Mouse (Mus musculus): ENCODE data around the gene Cwc22. TPM values are rescaled to one million over a fixed set of nuclear protein-coding genes. Genes with fewer than 3 reads are reported as not detected.
A peak's percentile ranks its signal among the peaks of the same experiment; 100 is the strongest.

The Cwc22 gene
- 13.7 and 19.3 TPM in 2 replicates for polyA plus RNA-seq (2015; fragmentation: Nextera tagmentation; extraction: Ambion mirVana)

DNA sequence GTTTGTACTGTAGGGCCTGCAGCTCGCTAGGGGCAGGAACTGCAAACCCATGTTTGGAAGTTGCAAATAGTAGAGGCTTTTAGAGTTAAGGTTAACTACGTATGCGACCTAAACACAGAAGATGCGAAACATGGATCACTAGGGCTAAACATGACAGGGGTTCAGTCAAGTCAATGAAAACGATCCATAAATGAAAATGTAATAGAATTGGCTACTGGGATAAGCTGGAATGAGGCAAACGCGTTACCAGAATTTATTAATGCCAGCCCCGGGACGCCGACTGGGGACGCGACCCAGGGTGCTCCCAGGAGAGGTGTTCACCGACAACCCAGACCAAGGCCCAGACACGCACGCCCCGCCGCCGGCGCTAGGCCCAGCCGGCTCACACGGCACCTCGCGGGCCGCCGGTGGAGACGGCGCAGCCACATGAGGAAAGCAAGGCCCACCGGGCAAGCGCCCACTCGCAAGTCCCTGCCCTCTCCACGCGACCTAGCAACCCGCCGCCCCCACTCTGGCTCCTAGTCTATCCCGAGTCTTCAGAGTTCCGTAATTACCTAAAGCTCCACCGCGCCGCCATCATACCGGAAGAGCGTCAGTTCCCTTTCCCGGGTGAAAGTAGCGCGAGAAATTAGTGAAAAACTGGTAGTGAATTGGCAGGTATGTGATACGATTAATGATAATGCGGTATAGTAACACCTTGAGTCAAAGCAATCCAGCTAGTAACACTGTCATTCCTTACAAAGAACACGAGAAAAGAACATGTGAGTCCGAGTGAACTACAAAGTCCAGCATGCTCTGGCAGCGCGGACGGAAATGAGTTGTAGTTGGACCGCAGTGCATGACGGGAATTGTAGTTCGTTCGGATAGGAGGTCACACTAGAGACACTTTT is at the start of gene Cwc22:
Gene Cwc22 (minus strand): TSS at position 780 of the 890 bp plus-strand sequence.
- no peaks in the 10 kb centered on the region for H3K27me3 ChIP-seq
- no peaks in the 10 kb centered on the region for H3K9me3 ChIP-seq (replicated peaks)
- under 1% methylated on average over 55 of the region's 55 CpGs for WGBS
- H3K36me3 ChIP-seq: no peaks in the 10 kb centered on the region
- H3K4me2 ChIP-seq: peak within 1 kb of the TSS; percentile 83
- H3K4me1 ChIP-seq (replicated peaks): peaks cover 12% of the 10 kb centered on the region
- H3K4me3 ChIP-seq: peak within 1 kb of the TSS; percentile 87
- H3K9ac ChIP-seq: peak within 1 kb of the TSS; percentile 86
- peak; percentile 88 for ATAC-seq (replicated peaks; ENCODE audit: insufficient number of reproducible peaks, insufficient read depth, low FRiP score, low read depth)
- H3K27ac ChIP-seq: peak within 1 kb of the TSS; percentile 73

DNA sequence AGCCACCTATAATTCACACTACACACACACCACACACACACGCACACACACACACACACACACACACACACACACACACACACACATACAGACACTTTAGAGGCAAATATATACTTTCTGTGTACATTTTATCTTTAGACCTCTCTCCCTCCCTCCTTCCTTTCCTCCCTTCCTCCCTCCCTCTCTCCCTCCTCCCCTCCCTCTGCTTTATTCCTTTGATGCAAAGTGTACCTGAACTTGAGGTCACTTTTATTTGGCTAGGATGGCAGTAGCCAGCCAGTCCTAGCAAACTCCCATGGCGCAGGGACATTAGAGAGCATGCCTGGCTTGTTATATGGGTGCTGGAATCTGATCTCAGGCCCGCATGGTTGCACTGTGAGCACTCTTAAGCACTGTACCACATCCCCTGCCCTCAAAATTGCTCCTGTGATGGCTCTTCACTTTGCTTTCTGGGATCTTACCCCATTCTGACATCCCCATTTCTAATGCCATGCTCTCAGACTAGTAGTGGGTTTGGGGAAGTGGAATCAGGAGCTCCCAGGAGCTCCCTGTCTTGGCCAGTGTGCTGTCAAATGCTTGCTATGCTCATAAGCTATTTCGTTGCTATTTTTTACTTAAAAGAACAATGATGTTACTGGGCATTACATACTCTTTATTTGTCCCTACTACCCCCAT is 47.7 kb upstream of the Cwc22 start:
- Histone ChIP-seq H3K9ac (no peak overlapping the region), H3K27me3 (no peaks in the 10 kb centered on the region), H3K4me2 (no peak overlapping the region), H3K9me3 (replicated peaks) (no peaks in the 10 kb centered on the region), H3K36me3 (no peaks in the 10 kb centered on the region), H3K4me3 (no peak overlapping the region), H3K4me1 (replicated peaks) (no peaks in the 10 kb centered on the region), H3K27ac (no peak overlapping the region)
- no peak for ATAC-seq (replicated peaks; ENCODE audit: insufficient number of reproducible peaks, insufficient read depth, low FRiP score, low read depth)
- 65% methylated on average over 4 of the region's 4 CpGs for WGBS

DNA sequence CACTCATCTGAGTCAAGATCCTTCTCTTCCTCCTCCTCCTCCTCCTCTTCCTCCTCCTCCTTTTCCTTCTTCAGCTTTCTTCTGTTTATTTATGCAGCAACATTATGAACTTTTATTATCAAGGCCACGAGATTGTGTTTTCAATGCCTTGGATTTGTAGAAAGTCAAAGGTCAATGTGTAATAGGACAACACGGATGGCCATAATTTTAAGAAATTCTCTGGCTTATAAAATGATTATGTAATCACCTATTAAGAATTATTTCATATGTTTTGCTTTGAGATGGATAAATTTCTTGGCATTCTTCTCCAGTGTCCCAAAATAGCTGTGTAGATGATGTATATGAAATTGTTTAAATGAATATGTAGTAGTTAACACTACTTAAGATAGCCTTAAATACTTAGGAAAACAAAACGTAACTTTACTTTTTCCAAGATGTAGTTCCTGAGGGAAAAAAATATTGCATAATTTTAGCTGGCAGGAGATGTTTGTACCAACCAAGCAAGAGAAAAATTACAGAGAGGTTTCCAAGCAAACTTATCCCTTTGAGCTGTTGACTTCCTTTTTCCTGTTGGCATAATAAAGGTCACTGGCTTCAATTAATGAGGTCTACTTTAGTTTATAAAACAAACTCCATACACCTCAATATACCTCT is 46.9 kb upstream of the Cwc22 start:
- Histone ChIP-seq H3K4me2 (no peak overlapping the region), H3K4me1 (replicated peaks) (no peaks in the 10 kb centered on the region), H3K4me3 (no peak overlapping the region), H3K27ac (no peak overlapping the region), H3K9ac (no peak overlapping the region), H3K36me3 (no peaks in the 10 kb centered on the region), H3K9me3 (replicated peaks) (no peaks in the 10 kb centered on the region), H3K27me3 (no peaks in the 10 kb centered on the region)
- ATAC-seq (replicated peaks; ENCODE audit: insufficient number of reproducible peaks, insufficient read depth, low FRiP score, low read depth): no peak
- 60% methylated on average over 3 of the region's 3 CpGs for WGBS

DNA sequence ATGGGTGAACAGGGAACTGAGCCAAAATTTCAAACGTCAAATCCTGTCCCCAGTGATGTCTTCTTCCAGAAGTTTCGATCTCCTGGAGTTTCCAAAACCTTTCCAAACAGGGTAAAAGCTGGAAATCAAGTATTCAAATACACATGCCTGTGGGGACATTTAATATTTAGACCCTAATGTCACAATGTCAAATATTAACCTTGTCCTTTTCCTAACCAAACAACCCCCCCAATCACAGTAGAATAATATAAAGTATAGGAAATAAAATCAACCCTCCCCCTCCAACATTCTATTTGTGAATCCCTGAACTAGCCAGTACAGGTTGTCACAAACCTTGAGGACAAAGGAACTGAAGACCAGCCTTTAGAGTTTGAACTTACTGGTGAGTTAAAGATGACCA is 44.6 kb upstream of the Cwc22 start:
- Histone ChIP-seq H3K27me3 (no peaks in the 10 kb centered on the region), H3K9ac (no peak overlapping the region), H3K4me3 (no peak overlapping the region), H3K4me1 (replicated peaks) (no peaks in the 10 kb centered on the region), H3K27ac (no peak overlapping the region), H3K36me3 (no peaks in the 10 kb centered on the region), H3K9me3 (replicated peaks) (no peaks in the 10 kb centered on the region), H3K4me2 (no peak overlapping the region)
- ATAC-seq (replicated peaks; ENCODE audit: insufficient number of reproducible peaks, insufficient read depth, low FRiP score, low read depth): no peak
- 38% methylated on average over 2 of the region's 2 CpGs for WGBS

DNA sequence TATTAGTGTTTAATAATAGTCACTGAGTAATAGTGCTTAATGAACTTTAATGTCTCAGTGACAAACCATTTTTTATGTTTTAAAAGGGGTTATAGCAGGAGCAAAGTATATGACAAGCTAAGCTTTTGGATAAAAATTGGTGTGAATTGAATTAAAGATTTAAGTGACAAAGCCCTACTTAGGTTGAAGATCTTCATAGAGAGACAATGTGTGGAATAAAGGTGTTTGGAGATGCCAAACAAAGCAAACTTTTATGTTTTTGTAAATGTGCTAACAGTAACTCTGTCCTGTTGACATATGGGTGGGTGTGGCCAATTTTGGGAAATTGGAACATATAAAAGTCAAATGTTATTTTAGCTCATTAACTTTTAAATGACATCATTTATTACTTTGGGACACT is 43.9 kb upstream of the Cwc22 start:
- no peak overlapping the region for H3K4me2 ChIP-seq
- no peaks in the 10 kb centered on the region for H3K9me3 ChIP-seq (replicated peaks)
- no peak for ATAC-seq (replicated peaks; ENCODE audit: insufficient number of reproducible peaks, insufficient read depth, low FRiP score, low read depth)
- H3K27me3 ChIP-seq: no peaks in the 10 kb centered on the region
- no peak overlapping the region for H3K27ac ChIP-seq
- H3K4me3 ChIP-seq: no peak overlapping the region
- no peaks in the 10 kb centered on the region for H3K36me3 ChIP-seq
- H3K9ac ChIP-seq: no peak overlapping the region
- H3K4me1 ChIP-seq (replicated peaks): no peaks in the 10 kb centered on the region

DNA sequence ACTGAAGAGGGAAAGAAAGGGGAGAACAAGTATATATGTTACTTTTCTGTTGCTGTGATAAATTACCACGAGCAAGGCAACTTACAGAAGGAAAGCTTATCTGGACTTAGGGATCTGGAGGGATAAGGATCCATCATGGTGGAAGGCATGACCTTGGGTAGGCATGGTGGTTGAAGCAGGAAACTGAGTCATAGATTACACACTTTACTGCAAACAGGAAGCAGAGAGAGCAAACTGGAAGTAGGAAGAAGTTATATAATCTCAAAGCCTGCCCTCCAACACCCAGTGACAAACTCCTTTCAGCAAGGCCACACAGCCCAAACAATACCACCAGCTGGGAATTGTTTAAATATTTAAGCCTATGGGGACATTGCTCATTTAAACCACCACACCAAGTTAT is 43.2 kb upstream of the Cwc22 start:
- H3K9ac ChIP-seq: no peak overlapping the region
- no peak overlapping the region for H3K4me2 ChIP-seq
- H3K9me3 ChIP-seq (replicated peaks): no peaks in the 10 kb centered on the region
- no peak overlapping the region for H3K27ac ChIP-seq
- no peaks in the 10 kb centered on the region for H3K36me3 ChIP-seq
- WGBS: 69% methylated on average over 1 of the region's 1 CpGs
- no peak for ATAC-seq (replicated peaks; ENCODE audit: insufficient number of reproducible peaks, insufficient read depth, low FRiP score, low read depth)
- no peaks in the 10 kb centered on the region for H3K27me3 ChIP-seq
- H3K4me1 ChIP-seq (replicated peaks): no peaks in the 10 kb centered on the region
- H3K4me3 ChIP-seq: no peak overlapping the region

DNA sequence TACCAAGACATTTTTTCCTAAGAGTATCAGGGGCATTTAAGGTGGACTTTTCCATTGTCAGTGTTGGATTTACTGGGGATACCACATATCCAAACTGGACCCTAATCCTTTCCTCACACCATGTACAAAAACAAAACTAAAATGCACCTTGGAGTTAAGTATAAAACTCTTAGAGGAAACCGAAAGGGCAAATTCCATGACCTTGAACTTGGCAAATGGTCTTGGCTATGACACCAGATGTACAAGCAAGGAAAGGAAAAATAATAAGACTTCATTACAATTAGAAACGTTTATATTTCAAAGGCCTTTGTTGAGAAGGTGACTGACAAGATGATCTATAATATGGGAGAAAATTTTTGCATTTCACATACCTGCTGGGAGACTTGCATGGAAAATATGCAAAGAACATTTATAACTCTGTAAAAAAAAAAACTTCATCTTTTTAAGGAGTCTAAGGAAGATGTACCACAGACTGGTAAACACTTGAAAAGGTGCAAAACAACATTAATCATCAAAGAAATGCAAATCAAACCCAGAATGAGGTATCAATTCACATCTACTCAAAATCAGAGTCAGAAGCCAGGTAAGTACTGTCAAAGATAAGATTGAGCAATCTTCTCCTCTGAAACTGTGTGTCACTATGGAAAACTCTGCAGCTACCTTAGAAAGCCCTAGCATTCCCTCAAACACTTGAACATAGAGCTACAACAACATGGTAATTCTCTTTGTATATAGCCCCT is 40.0 kb upstream of the Cwc22 start:
- 57% methylated on average over 2 of the region's 2 CpGs for WGBS
- H3K4me1 ChIP-seq (replicated peaks): no peaks in the 10 kb centered on the region

DNA sequence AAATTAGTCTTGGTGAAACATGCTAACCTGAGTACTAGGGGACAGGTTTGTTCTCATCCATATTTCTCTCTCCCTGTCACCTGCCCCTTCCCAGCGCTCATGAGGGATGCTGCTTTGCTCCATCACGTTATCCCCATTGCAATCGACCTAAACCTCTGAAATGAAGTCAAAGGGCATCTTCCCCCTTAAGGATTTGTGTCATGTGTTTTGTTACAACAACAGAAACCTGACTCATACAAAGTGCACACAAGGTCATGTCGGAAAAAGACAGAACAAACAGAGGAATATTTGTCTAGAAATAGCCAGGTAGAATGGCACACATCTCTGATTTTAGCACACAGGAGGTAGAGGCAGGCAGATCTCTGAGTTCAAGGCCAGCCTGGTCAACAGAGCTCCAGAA is 38.0 kb upstream of the Cwc22 start:
- H3K36me3 ChIP-seq: no peaks in the 10 kb centered on the region
- H3K4me3 ChIP-seq: no peak overlapping the region
- ATAC-seq (replicated peaks; ENCODE audit: insufficient number of reproducible peaks, insufficient read depth, low FRiP score, low read depth): no peak
- H3K27ac ChIP-seq: no peak overlapping the region
- H3K9ac ChIP-seq: no peak overlapping the region
- H3K27me3 ChIP-seq: no peaks in the 10 kb centered on the region
- 0 out of 2 replicates have a peak, but pooled peaks cover 4% of the 10 kb centered on the region for H3K9me3 ChIP-seq (replicated peaks)
- H3K4me2 ChIP-seq: no peak overlapping the region
- WGBS: 72% methylated on average over 4 of the region's 4 CpGs
- no peaks in the 10 kb centered on the region for H3K4me1 ChIP-seq (replicated peaks)

More for the DNA sequence above, 40.0 kb upstream of the Cwc22 start:
- no peak overlapping the region for H3K9ac ChIP-seq
- no peak overlapping the region for H3K4me3 ChIP-seq
- no peaks in the 10 kb centered on the region for H3K36me3 ChIP-seq
- H3K4me2 ChIP-seq: no peak overlapping the region
- H3K27ac ChIP-seq: no peak overlapping the region
- no peaks in the 10 kb centered on the region for H3K9me3 ChIP-seq (replicated peaks)
- ATAC-seq (replicated peaks; ENCODE audit: insufficient number of reproducible peaks, insufficient read depth, low FRiP score, low read depth): no peak
- H3K27me3 ChIP-seq: no peaks in the 10 kb centered on the region

DNA sequence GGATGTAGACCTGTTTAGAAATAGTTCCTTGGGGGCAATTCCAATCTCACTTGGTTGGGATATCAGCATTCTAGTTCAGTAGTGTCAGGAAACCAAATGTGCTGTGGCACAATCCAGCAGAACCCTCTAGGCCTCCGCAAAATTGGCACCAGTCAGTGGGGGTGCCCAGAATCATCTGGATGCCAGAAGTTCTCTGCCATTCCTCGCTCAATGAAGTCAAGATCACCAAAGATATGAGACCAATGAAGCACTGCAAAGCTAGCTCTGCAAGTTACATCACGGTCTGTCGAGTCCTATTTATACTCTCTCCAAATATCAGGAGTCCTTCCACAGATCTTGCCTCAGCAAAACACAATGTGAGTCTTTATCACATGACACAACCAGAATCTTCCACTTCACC is 35.7 kb upstream of the Cwc22 start:
- H3K4me2 ChIP-seq: no peak overlapping the region
- H3K9ac ChIP-seq: no peak overlapping the region
- H3K36me3 ChIP-seq: no peaks in the 10 kb centered on the region
- 0 out of 2 replicates have a peak, but pooled peaks cover 4% of the 10 kb centered on the region for H3K9me3 ChIP-seq (replicated peaks)
- no peak overlapping the region for H3K4me3 ChIP-seq
- no peaks in the 10 kb centered on the region for H3K27me3 ChIP-seq
- no peaks in the 10 kb centered on the region for H3K4me1 ChIP-seq (replicated peaks)
- WGBS: 75% methylated on average over 4 of the region's 4 CpGs
- no peak for ATAC-seq (replicated peaks; ENCODE audit: insufficient number of reproducible peaks, insufficient read depth, low FRiP score, low read depth)
- no peak overlapping the region for H3K27ac ChIP-seq

DNA sequence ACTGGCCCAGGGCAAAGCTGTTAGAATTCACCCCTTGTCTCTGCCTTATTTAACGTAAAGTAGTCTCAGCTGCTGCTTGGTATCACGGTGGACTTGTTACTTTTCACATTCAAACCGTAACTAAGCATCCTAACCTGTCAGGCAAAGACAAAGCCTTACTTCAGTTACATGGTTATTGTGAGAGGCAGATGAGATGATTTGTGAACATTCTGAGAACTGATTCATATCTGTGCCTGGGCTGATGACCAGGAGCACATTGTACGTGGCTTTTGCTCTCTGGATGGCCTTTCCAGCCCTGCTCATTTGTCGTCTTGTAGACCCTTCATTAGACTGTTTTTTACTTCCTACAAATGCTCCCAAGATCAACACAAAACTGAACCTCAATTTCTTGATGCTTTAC is 34.5 kb upstream of the Cwc22 start:
- Histone ChIP-seq H3K4me2 (no peak overlapping the region), H3K9ac (no peak overlapping the region), H3K9me3 (replicated peaks) (0 out of 2 replicates have a peak, but pooled peaks cover 4% of the 10 kb centered on the region), H3K36me3 (no peaks in the 10 kb centered on the region), H3K4me3 (no peak overlapping the region), H3K4me1 (replicated peaks) (no peaks in the 10 kb centered on the region), H3K27ac (no peak overlapping the region), H3K27me3 (no peaks in the 10 kb centered on the region)
- 84% methylated on average over 5 of the region's 5 CpGs for WGBS
- no peak for ATAC-seq (replicated peaks; ENCODE audit: insufficient number of reproducible peaks, insufficient read depth, low FRiP score, low read depth)

DNA sequence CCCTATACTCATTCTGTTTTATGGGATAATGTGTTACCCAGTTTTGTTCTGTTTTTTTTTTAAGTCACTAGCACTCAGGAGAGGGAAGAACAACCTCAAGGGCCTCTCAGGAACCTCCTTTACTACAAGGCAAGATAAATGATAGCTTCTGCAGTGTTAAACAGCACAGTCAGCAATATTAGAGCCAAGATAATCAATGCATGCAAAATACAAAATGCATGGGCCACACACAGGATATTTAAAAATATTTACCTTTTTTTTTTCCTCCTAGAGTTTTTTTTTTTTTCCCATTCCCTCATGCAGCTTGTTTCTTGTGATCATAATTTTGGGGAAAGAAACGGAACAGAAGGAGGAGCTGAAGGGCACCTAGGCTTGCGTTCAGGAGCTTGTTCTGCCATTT is 33.3 kb upstream of the Cwc22 start:
- WGBS: 78% methylated on average over 2 of the region's 2 CpGs
- H3K9ac ChIP-seq: no peak overlapping the region
- no peaks in the 10 kb centered on the region for H3K27me3 ChIP-seq
- H3K4me3 ChIP-seq: no peak overlapping the region
- no peak for ATAC-seq (replicated peaks; ENCODE audit: insufficient number of reproducible peaks, insufficient read depth, low FRiP score, low read depth)
- no peak overlapping the region for H3K4me2 ChIP-seq
- no peaks in the 10 kb centered on the region for H3K4me1 ChIP-seq (replicated peaks)
- no peaks in the 10 kb centered on the region for H3K36me3 ChIP-seq
- 0 out of 2 replicates have a peak, but pooled peaks cover 4% of the 10 kb centered on the region for H3K9me3 ChIP-seq (replicated peaks)
- no peak overlapping the region for H3K27ac ChIP-seq

Measured in heart, embryonic 15.5 days (tissue).